Mouse (Mus musculus): Measurements from ENCODE around the gene Nod1. TPM values are rescaled to one million over a fixed set of nuclear protein-coding genes. Genes with fewer than 3 reads are reported as not detected.
"Not testable (repeated sequence)": the region's sequence is repeated elsewhere in the genome, so short reads cannot be mapped to it uniquely, and the experiment has no call there.

The Nod1 gene
- polyA plus RNA-seq, 1 experiment from 2014 or later, result 2.7 TPM

DNA sequence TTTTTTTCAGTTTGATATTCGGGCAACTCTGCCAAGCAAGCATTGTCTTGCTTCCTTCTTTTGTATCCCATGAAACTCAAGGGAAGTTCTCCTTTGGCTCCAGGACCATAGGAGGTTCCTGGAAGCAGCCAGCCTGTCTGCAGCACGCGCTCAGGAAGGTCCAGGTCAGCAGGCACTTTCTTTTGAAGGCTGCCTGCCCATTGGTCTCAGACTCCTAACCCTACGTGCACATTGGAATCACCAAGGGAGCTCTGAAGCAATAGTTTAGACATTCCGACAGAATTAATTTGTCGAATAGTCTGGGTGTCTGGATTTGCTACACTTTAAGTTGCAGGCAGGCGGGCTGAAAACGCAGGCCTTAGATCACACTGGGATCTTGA, 691 bp downstream of the Nod1 start:
- Histone ChIP-seq H3K9me3 (no peaks in the 10 kb centered on the region), H3K36me3 (no peaks in the 10 kb centered on the region), H3K4me3 (peak overlapping the region; percentile 60), H3K27me3 (ENCODE audit: insufficient read depth, poor library complexity, severe bottlenecking) (peaks cover 58% of the 10 kb centered on the region), H3K4me1 (replicated peaks) (peaks cover 12% of the 10 kb centered on the region), H3K27ac (peak overlapping the region; percentile 81)
- DNase-seq (ENCODE audit: low spot score), result no peak
- 16% methylated on average over 8 of the region's 8 CpGs for WGBS

DNA sequence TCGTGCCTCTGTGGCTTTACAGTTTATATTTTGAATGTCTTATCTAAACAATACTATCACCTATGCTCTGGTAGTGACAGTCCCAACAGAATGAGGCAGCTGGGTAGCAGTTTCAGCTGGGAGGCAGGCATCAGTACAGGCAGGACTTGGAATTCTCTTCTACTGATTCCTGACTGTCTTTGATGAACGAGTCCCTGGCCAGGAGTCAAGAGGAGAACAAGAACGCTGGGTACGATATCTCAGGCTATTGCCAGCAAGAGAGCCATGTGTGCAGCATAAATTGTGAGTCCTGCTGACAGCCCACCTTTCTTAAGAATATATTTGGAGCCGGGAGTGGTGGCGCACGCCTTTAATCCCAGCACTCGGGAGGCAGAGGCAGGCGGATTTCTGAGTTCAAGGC, 1.9 kb downstream of the Nod1 start:
- WGBS, result 89% methylated on average over 9 of the region's 9 CpGs
- no peak overlapping the region for H3K4me3 ChIP-seq

DNA sequence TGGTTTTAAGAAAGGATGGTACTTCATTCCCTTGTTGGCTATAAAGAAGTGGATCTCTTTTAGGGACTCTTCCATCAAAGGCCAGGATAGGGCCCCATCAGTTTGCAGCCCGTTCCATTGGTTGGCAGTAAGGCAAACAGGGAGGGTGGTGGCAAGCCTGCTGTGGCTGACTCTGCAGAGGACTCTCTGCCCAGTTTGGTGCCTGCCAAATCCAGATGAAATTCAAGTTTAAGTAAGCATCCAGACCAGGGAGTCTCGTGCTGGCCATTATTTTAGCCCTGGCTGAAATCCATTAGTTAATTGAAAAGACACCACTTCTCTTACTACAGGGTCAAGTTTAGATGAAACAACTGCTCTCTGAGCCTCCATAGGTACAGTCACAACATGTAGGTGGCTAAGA, 2.6 kb downstream of the Nod1 start:
- DNase-seq (ENCODE audit: low spot score), result no peak
- H3K36me3 ChIP-seq, result no peaks in the 10 kb centered on the region
- H3K27ac ChIP-seq, result no peak overlapping the region
- H3K4me3 ChIP-seq, result no peak overlapping the region
- H3K9me3 ChIP-seq, result no peaks in the 10 kb centered on the region
- peaks cover 12% of the 10 kb centered on the region for H3K4me1 ChIP-seq (replicated peaks)
- H3K27me3 ChIP-seq (ENCODE audit: insufficient read depth, poor library complexity, severe bottlenecking), result peaks cover 57% of the 10 kb centered on the region
- 71% methylated on average over 2 of the region's 2 CpGs for WGBS

More for the DNA sequence above, 1.9 kb downstream of the Nod1 start:
- Histone ChIP-seq H3K27ac (no peak overlapping the region), H3K4me1 (replicated peaks) (peaks cover 12% of the 10 kb centered on the region), H3K27me3 (ENCODE audit: insufficient read depth, poor library complexity, severe bottlenecking) (peaks cover 58% of the 10 kb centered on the region), H3K9me3 (no peaks in the 10 kb centered on the region), H3K36me3 (no peaks in the 10 kb centered on the region)
- no peak for DNase-seq (ENCODE audit: low spot score)

DNA sequence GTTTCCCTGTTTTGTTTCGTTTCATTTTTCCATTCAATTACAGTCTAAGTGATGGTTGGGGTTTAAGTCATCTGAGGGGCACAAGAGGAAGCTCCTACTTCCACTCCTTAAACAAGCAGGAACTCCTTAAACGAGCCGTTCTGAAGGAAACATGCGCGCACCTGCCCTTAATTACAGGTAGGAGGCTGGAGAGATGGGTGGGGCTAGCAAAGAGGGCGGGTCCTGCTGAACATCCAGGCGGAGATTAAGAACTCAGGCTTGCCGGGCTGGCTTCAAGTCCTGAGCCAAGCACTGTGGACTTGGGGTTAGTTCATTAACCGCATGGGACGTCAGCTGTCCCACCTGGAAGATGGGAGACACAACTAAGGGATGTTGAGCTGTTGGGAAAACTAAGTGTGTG, 4.8 kb downstream of the Nod1 start:
- Histone ChIP-seq H3K36me3 (no peaks in the 10 kb centered on the region), H3K27me3 (ENCODE audit: insufficient read depth, poor library complexity, severe bottlenecking) (peaks cover 37% of the 10 kb centered on the region), H3K4me3 (no peak overlapping the region), H3K9me3 (no peaks in the 10 kb centered on the region), H3K27ac (no peak overlapping the region), H3K4me1 (replicated peaks) (peaks cover 8% of the 10 kb centered on the region)
- WGBS, result 45% methylated on average over 10 of the region's 10 CpGs
- no peak for DNase-seq (ENCODE audit: low spot score)

DNA sequence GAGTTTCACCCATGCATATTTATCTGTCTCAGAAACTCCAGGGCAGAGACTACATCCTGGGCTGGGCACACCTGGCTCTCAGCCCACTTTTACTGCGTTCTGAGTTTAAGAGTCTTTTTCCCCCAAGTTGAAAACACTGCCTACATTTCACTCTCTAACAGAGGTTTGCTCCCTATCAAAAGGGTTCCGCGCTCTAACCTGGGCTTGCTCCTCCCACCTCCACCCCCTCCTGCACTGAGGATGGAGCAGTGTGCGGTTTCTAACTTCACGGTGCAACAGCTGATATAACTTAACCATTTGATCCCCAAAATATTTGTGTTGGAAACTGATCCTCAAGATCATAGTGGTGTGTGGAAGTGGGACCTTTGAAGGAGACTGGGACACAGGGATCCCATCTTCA, 7.2 kb downstream of the Nod1 start:
- DNase-seq (ENCODE audit: low spot score), result no peak
- no peak overlapping the region for H3K4me3 ChIP-seq
- no peaks in the 10 kb centered on the region for H3K9me3 ChIP-seq
- no peaks in the 10 kb centered on the region for H3K4me1 ChIP-seq (replicated peaks)
- peaks cover 20% of the 10 kb centered on the region for H3K27me3 ChIP-seq (ENCODE audit: insufficient read depth, poor library complexity, severe bottlenecking)
- H3K27ac ChIP-seq, result no peak overlapping the region
- 60% methylated on average over 5 of the region's 5 CpGs for WGBS
- no peaks in the 10 kb centered on the region for H3K36me3 ChIP-seq

DNA sequence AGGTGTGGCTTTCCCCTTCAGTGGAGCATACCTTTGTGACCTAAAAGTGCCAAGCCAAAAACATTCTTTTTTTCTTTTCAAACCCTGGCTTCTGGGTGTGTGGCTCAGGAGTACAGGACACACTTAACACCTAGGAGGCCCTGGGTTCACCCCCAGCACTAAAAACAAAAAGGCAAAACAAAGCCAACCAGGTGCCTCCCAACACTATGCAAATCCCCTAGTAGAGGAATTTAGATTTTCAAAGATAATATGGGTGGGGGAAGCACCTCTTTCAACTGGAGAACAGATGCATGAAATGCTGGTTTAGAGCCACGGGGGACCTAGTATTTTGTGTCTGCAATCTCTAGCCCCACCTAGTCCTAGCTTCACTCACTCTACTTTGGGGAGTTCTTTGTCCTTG, 7.7 kb downstream of the Nod1 start:
- peaks cover 17% of the 10 kb centered on the region for H3K27me3 ChIP-seq (ENCODE audit: insufficient read depth, poor library complexity, severe bottlenecking)

DNA sequence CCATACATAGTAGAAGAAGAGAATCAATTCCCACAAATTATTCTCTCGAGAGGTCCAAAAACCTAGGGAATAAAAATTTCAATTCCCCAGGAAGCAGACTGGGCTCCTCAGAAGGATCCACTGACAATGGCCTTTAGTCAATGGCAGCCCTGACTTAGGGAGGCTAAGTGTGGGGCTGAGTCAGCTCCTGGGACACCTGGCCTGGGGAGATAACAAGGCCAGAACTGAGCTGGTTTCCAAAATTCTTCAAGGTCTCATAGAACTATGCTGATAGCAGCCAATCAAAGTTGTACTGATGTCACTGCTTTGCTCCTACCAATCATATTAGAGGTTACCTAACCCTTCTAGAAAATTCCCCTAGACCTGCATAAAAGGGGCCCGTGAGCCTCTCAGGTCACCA, 8.8 kb downstream of the Nod1 start:
- Histone ChIP-seq H3K4me1 (replicated peaks) (no peaks in the 10 kb centered on the region), H3K9me3 (no peaks in the 10 kb centered on the region), H3K27ac (no peak overlapping the region), H3K4me3 (no peak overlapping the region), H3K36me3 (no peaks in the 10 kb centered on the region), H3K27me3 (ENCODE audit: insufficient read depth, poor library complexity, severe bottlenecking) (peaks cover 10% of the 10 kb centered on the region)
- DNase-seq (ENCODE audit: low spot score), result no peak
- 90% methylated on average over 2 of the region's 2 CpGs for WGBS

More for the DNA sequence above, 7.7 kb downstream of the Nod1 start:
- 54% methylated on average over 1 of the region's 1 CpGs for WGBS
- H3K36me3 ChIP-seq, result no peaks in the 10 kb centered on the region
- H3K4me1 ChIP-seq (replicated peaks), result no peaks in the 10 kb centered on the region
- no peaks in the 10 kb centered on the region for H3K9me3 ChIP-seq
- H3K27ac ChIP-seq, result no peak overlapping the region
- DNase-seq (ENCODE audit: low spot score), result no peak
- H3K4me3 ChIP-seq, result no peak overlapping the region

DNA sequence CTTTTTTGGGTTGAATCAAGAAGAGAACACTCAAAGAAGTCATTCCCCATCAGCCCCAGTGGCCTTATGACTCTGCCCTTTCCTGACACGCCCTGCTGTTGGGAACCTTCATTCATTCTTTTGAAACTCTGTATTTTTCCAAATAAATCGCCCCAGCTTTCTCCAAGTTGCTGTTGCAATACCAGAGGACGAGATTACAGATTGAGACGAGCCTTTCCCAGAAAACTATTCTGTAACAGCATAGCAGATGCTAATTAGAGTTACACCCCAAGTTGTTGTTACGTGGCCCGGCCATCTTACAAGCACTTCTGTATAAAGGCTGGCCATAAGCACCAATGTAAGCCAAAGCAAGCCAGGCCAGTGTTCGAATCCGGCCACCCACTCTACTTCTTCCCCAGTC, 14.8 kb downstream of the Nod1 start:
- H3K9me3 ChIP-seq, result peaks cover 1% of the 10 kb centered on the region; the same call in 1 of the 2 replicates
- H3K36me3 ChIP-seq, result no peaks in the 10 kb centered on the region
- no peaks in the 10 kb centered on the region for H3K4me1 ChIP-seq (replicated peaks)
- H3K27ac ChIP-seq, result no peak overlapping the region
- WGBS, result 88% methylated on average over 8 of the region's 8 CpGs
- H3K27me3 ChIP-seq (ENCODE audit: insufficient read depth, poor library complexity, severe bottlenecking), result no peaks in the 10 kb centered on the region
- H3K4me3 ChIP-seq, result no peak overlapping the region
- DNase-seq (ENCODE audit: low spot score), result no peak

DNA sequence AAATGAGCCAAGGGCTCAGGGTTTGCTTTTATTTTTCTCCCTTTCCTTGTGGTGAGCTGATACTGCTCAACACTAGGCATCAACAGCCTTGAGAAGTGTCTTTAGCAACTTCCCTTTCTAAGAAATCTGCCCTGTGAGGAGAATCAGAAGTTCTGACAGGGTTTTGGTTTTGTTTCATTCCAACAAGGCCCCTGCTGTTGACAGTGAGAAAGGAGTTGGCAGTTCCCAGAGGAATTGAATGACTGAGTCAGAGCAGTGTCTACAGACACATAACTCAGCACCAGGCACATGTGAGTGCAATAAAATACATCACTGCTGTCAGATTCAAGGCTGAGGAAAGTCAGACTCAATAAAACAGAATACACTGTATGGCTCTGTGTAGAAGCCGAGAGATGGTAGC, 16.0 kb downstream of the Nod1 start:
- no peak overlapping the region for H3K4me3 ChIP-seq
- H3K36me3 ChIP-seq, result no peaks in the 10 kb centered on the region
- H3K27ac ChIP-seq, result no peak overlapping the region
- 91% methylated on average over 1 of the region's 1 CpGs for WGBS
- DNase-seq (ENCODE audit: low spot score), result no peak
- H3K4me1 ChIP-seq (replicated peaks), result no peaks in the 10 kb centered on the region
- H3K27me3 ChIP-seq (ENCODE audit: insufficient read depth, poor library complexity, severe bottlenecking), result no peaks in the 10 kb centered on the region
- H3K9me3 ChIP-seq, result peaks cover 5% of the 10 kb centered on the region; the same call in 1 of the 2 replicates

DNA sequence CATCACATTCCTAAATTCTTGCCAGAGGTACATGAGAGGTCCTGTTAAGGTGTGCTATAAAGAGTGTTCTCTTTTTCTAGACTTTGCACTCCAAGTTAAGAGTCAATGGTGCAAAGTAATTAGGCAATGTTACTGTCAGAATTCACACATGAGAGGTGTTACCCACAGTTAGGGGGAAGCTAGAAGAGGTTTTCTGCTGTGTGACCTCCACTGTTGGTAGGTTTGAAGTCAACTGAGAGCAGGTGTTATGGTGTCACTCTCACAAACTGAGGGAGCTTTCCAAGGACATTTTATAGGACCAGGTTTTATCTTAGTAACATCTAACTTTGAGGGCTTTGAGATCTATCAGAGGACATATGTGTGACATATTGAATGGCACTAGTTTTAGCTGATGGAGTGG, 16.5 kb downstream of the Nod1 start:
- no peak for DNase-seq (ENCODE audit: low spot score)
- Histone ChIP-seq H3K27me3 (ENCODE audit: insufficient read depth, poor library complexity, severe bottlenecking) (no peaks in the 10 kb centered on the region), H3K36me3 (no peaks in the 10 kb centered on the region), H3K4me3 (no peak overlapping the region), H3K4me1 (replicated peaks) (no peaks in the 10 kb centered on the region), H3K27ac (no peak overlapping the region), H3K9me3 (peaks cover 5% of the 10 kb centered on the region; the same call in 1 of the 2 replicates)

DNA sequence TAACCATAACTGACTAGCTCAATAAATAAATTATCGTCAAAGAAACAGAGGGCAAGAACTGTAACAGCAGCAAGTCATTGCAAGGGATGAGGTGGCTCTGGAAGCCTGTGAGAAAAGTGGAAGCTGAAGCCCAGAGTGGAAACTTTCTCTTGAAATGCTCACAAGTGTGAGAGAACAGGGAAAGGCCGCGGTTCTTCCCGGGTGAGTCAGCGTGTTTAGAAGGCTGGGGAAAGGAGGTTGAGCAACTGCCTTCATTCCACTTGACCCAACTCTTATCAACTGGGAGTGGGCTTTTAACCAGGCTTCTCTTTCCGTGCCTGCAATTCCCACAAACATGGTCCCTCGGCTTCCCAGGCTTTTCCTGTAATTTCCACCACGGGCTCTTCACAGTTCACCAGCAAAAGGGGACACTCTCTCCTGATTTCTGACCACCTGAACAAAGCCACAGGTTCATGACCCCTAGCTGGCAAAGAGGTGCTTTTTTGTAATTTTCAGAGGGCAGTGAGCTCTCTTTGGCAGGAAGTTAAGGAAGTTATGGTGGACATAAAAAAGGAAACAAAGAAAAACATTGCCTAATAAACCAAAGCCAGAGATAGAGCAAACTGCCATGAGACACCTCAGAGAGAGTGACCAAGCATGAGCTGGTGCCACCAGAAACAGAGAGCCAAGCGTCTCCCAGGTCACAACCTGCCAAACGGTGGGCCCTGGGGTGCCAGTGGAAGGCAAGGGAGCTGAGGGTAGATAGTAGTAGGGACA, 17.6 kb downstream of the Nod1 start:
- Histone ChIP-seq H3K27ac (no peak overlapping the region), H3K36me3 (no peaks in the 10 kb centered on the region)
- WGBS, result 89% methylated on average over 10 of the region's 10 CpGs

DNA sequence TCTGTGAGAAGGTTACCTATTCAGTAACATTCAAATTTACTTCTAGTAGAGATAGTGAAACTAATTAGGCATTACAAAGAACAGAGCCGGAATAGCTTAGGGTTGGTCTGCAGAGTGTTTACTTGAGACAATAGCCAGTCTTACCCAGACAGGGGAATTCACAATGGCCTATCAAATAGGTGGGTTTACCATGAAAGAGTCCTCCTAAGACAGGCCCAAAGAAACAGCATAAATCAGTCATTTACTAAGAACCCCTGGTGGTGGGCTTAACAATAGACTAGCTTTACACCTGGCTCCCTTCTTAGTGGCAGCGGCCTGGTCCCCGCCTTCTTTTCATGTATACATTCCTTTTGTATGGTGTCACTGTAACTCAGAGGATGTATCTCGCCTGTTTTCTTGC, 19.0 kb downstream of the Nod1 start:
- not testable (repeated sequence) for H3K4me3 ChIP-seq; H3K27me3 ChIP-seq (ENCODE audit: insufficient read depth, poor library complexity, severe bottlenecking); H3K4me1 ChIP-seq (replicated peaks); H3K9me3 ChIP-seq; H3K36me3 ChIP-seq; H3K27ac ChIP-seq; DNase-seq (ENCODE audit: low spot score)
- 82% methylated on average over 4 of the region's 4 CpGs for WGBS

More for the DNA sequence above, 17.6 kb downstream of the Nod1 start:
- H3K9me3 ChIP-seq, result peaks cover 5% of the 10 kb centered on the region; the same call in 1 of the 2 replicates
- no peaks in the 10 kb centered on the region for H3K27me3 ChIP-seq (ENCODE audit: insufficient read depth, poor library complexity, severe bottlenecking)
- DNase-seq (ENCODE audit: low spot score), result no peak
- H3K4me3 ChIP-seq, result no peak overlapping the region
- no peaks in the 10 kb centered on the region for H3K4me1 ChIP-seq (replicated peaks)

DNA sequence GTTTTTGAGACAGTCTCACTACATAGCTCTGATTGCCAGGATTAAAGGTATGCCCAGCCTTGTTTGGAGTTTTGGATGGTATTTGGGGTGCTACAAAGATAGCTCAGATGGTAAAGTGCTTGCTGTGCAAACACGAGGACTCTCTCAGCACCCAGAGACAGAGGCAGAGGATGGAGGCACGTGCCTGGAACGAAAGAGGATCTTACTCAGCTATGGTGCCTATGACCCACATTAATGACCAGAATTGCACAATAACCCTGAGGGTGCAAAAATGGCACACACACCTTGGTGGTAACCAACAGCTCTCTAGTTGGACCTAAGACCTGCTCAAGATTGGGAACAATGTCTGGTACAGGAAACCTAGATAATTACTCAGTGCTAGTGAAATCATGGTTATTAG, 19.9 kb downstream of the Nod1 start:
- no peak for DNase-seq (ENCODE audit: low spot score)
- Histone ChIP-seq H3K9me3 (peaks cover 5% of the 10 kb centered on the region; the same call in 1 of the 2 replicates), H3K27ac (no peak overlapping the region), H3K4me3 (no peak overlapping the region), H3K36me3 (no peaks in the 10 kb centered on the region), H3K4me1 (replicated peaks) (no peaks in the 10 kb centered on the region), H3K27me3 (ENCODE audit: insufficient read depth, poor library complexity, severe bottlenecking) (no peaks in the 10 kb centered on the region)
- 90% methylated on average over 3 of the region's 3 CpGs for WGBS

DNA sequence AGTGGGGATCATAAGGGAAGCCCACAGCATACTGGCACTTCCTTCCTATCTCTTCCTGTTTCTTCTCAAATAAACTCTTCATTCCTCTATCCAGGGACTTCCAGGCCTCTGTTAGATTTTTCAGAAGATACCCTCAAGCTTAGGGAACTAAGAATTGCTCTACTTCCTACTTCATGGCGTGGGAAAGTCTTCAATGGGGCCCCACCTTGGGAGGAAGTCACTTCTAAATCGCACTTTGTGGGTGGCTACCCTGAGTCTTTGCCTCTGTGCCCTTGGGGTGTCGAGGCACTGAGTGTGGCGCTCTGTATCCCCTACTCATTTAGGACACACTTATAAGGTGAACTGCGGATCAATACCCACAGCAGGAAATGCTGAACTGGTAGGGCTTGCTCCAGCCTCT, 23.7 kb downstream of the Nod1 start:
- H3K27ac ChIP-seq, result no peak overlapping the region
- DNase-seq (ENCODE audit: low spot score), result no peak
- 87% methylated on average over 5 of the region's 5 CpGs for WGBS
- no peaks in the 10 kb centered on the region for H3K36me3 ChIP-seq
- H3K4me1 ChIP-seq (replicated peaks), result peaks cover 11% of the 10 kb centered on the region
- H3K9me3 ChIP-seq, result peaks cover 5% of the 10 kb centered on the region; the same call in 1 of the 2 replicates
- peaks cover 18% of the 10 kb centered on the region for H3K27me3 ChIP-seq (ENCODE audit: insufficient read depth, poor library complexity, severe bottlenecking)
- H3K4me3 ChIP-seq, result no peak overlapping the region

Measured in hindbrain, embryonic 10.5 days (tissue).